Mouse (Mus musculus) kidney, postnatal 0 days (tissue): ENCODE data around the gene Scyl1. TPM values are rescaled to one million over a fixed set of nuclear protein-coding genes. Genes with fewer than 3 reads are reported as not detected.

Experiments used
- ATAC-seq: fragments of 200-750 bp; cut with Nextera tagmentation; replicated peaks from 2 replicates; pipeline ENCODE4 v1.8.0; 2017; ENCODE audit warnings: low read depth, moderate number of reproducible peaks, moderate TSS enrichment, moderate library complexity; ENCODE audit not compliant: low FRiP score
- DNase-seq: peaks from one replicate; pipeline ENCODE4 v3.0.0-alpha.2; 2016; ENCODE audit warnings: low spot score
- H3K27ac ChIP-seq: fragments of 300-500 bp; sonication (generic); 2 replicates; pipeline ENCODE4 v1.5.1; 2014; ENCODE audit warnings: mild to moderate bottlenecking
- H3K27me3 ChIP-seq: fragments of 300-500 bp; sonication (generic); 2 replicates; pipeline ENCODE4 v1.6.1; 2014; ENCODE audit warnings: low read length, mixed read lengths; ENCODE audit not compliant: insufficient read depth
- H3K36me3 ChIP-seq: fragments of 300-500 bp; sonication (generic); 2 replicates; pipeline ENCODE4 v1.6.1; 2014; ENCODE audit warnings: low read length, mixed read lengths; ENCODE audit not compliant: insufficient read depth
- H3K4me1 ChIP-seq: fragments of 300-500 bp; sonication (generic); replicated peaks from 2 replicates; pipeline ENCODE4 v1.6.1; 2014; ENCODE audit warnings: antibody characterized with exemption, low read length, mixed read lengths; ENCODE audit not compliant: insufficient read depth
- H3K4me2 ChIP-seq: fragments of 300-500 bp; sonication (generic); 2 replicates; pipeline ENCODE4 v1.6.1; 2014; ENCODE audit warnings: mild to moderate bottlenecking, low read length, moderate library complexity, mixed read lengths
- H3K4me3 ChIP-seq: fragments of 300-500 bp; sonication (generic); replicated peaks from 2 replicates; pipeline ENCODE4 v1.5.1; 2014; ENCODE audit warnings: low read depth, low read length
- H3K9ac ChIP-seq: fragments of 300-500 bp; sonication (generic); 2 replicates; pipeline ENCODE4 v1.6.1; 2014; ENCODE audit warnings: low read depth, low read length
- H3K9me3 ChIP-seq: fragments of 300-500 bp; sonication (generic); replicated peaks from 2 replicates; pipeline ENCODE4 v1.6.1; 2016; ENCODE audit warnings: low read length, inconsistent platforms, mixed read lengths
- CTCF ChIP-seq: IDR thresholded peaks from 2 replicates; pipeline ENCODE4 v1.5.1; 2016; ENCODE audit warnings: antibody characterized with exemption, low read depth, mild to moderate bottlenecking, moderate library complexity
- WGBS: fragments of 180-500 bp; shearing (Covaris S2); extraction: QIAGEN DNeasy Blood & Tissue Kit; methylation state at CpG from one replicate; pipeline ENCODE4 v1.1.7; 2014; 5-methylcytosine and 5-hydroxymethylcytosine counted together
- polyA plus RNA-seq: library from polyadenylated mRNA; unstranded; fragments of >200 nt; fragmentation: Nextera tagmentation; extraction: Ambion mirVana; gene quantifications from 2 replicates; pipeline ENCODE4 v1.2.1, GENCODE M21; 2015

The Scyl1 gene
- polyA plus RNA-seq, 1 experiment from 2014 or later = 63.5 TPM

- DNase-seq = no peak
- H3K27ac ChIP-seq = 0 out of 2 replicates have a peak overlapping the region, but pooled peaks have one; percentile 84
- no peaks in the 10 kb centered on the region for H3K36me3 ChIP-seq
- 61% methylated on average over 2 of the region's 2 CpGs for WGBS
- H3K4me3 ChIP-seq = no peak overlapping the region
- no peak overlapping the region for H3K4me2 ChIP-seq
- TF ChIP-seq CTCF = no peak
- H3K4me1 ChIP-seq = peaks cover 24% of the 10 kb centered on the region
- no peaks in the 10 kb centered on the region for H3K9me3 ChIP-seq
- no peak overlapping the region for H3K9ac ChIP-seq
- no peaks in the 10 kb centered on the region for H3K27me3 ChIP-seq
- ATAC-seq = no peak
Observed at GRCm38 (mm10) chr19:5739446-5739845, 31.8 kb downstream of the Scyl1 start.

DNA sequence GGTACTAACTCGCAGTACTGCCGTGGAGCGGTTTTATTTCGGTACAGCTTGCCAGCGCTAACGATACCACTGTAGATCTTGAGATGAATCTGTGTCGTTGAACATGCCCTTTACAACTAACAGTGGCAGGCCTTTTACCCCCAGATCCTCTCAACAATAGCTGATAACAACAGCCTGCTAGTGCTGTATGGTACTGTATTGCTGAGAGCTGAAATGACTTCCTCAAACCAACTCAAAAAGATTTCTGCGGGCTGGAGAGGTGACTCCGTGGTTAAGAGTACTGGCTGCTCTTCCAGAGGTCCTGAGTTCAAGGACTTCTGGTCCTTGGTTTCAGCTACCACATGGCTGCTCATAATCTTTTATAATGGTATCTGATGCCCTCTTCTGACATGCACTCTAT lies 36.9 kb downstream of the Scyl1 start:
- peaks cover 14% of the 10 kb centered on the region for H3K4me1 ChIP-seq

GRCm38 (mm10) chr19:5731264-5731978 lies 39.8 kb downstream of the Scyl1 start:
- H3K27ac ChIP-seq = no peak overlapping the region
- under 1% methylated on average over 47 of the region's 47 CpGs for WGBS

More for the DNA sequence above, 36.9 kb downstream of the Scyl1 start:
- TF ChIP-seq CTCF = no peak
- no peak for ATAC-seq
- WGBS = 86% methylated on average over 9 of the region's 9 CpGs
- no peak overlapping the region for H3K27ac ChIP-seq
- H3K9me3 ChIP-seq = no peaks in the 10 kb centered on the region
- H3K9ac ChIP-seq = no peak overlapping the region
- H3K4me3 ChIP-seq = no peak overlapping the region
- H3K27me3 ChIP-seq = no peaks in the 10 kb centered on the region
- H3K36me3 ChIP-seq = no peaks in the 10 kb centered on the region
- H3K4me2 ChIP-seq = no peak overlapping the region
- DNase-seq = no peak

GRCm38 (mm10) chr19:5730314-5731186 lies 40.7 kb downstream of the Scyl1 start:
- H3K27ac ChIP-seq = no peak overlapping the region
- peak overlapping the region; percentile 69; the same call in 1 of the 2 replicates for H3K9ac ChIP-seq
- WGBS = 77% methylated on average over 29 of the region's 29 CpGs
- peaks cover 35% of the 10 kb centered on the region for H3K4me1 ChIP-seq
- H3K4me2 ChIP-seq = peak overlapping the region; percentile 95
- no peaks in the 10 kb centered on the region for H3K9me3 ChIP-seq
- no peaks in the 10 kb centered on the region for H3K36me3 ChIP-seq
- no peaks in the 10 kb centered on the region for H3K27me3 ChIP-seq
- DNase-seq = no peak
- TF ChIP-seq CTCF = no peak
- peak overlapping the region; percentile 66 for H3K4me3 ChIP-seq
- no peak for ATAC-seq

More at GRCm38 (mm10) chr19:5731264-5731978, 39.8 kb downstream of the Scyl1 start:
- ATAC-seq = peak; percentile 87
- Histone ChIP-seq H3K4me3 (peak overlapping the region; percentile 66), H3K4me1 (peaks cover 33% of the 10 kb centered on the region), H3K9ac (peak overlapping the region; percentile 69), H3K27me3 (no peaks in the 10 kb centered on the region), H3K36me3 (no peaks in the 10 kb centered on the region), H3K9me3 (no peaks in the 10 kb centered on the region), H3K4me2 (peak overlapping the region; percentile 95)
- no peak for TF ChIP-seq CTCF
- peak; percentile 98 for DNase-seq

DNA sequence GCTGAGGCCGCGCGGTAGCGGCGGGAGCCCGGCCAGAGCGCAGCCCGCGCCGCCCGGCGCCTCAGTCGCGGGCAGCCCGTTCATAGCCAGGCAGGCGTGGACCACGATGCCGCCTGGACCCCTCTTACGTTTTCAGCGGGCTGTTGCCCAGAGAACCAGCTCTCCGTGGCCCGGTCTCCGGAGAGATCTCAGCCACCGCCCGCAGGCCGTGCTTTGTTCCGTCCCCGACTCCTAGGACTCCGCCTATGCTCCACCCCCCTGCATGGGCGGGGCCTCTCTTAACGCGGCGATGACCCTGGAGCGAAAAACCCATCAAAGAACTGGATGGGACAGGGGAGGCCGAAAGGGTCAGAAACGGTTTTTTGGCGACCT lies 41.8 kb downstream of the Scyl1 start, which contains the start of gene Fam89b:
Gene Fam89b, minus strand, starts transcription at position 210 of the 372 bp plus-strand sequence.
- Histone ChIP-seq H3K9ac (peak within 1 kb of the TSS; percentile 92), H3K4me2 (peak within 1 kb of the TSS; percentile 70), H3K27me3 (no peaks in the 10 kb centered on the region), H3K4me3 (peak within 1 kb of the TSS; percentile 85), H3K36me3 (no peaks in the 10 kb centered on the region), H3K27ac (peak within 1 kb of the TSS; percentile 84), H3K9me3 (no peaks in the 10 kb centered on the region), H3K4me1 (peaks cover 41% of the 10 kb centered on the region)
- peak; percentile 53 for ATAC-seq
- no peak for TF ChIP-seq CTCF
- under 1% methylated on average over 34 of the region's 37 CpGs for WGBS
- peak; percentile 95 for DNase-seq
